Mouse (Mus musculus) R1 (cell line): ENCODE measurements at regions not wholly inside any gene's neighbourhood (a gene's known extent, or its start where the extent isn't known, plus 50 kb on each side); places are given as distances from the start of the nearest gene placed in this dataset.

Experiments used
- DNase-seq: peaks from one replicate; pipeline ENCODE4 v3.0.0-alpha.2; 2018; ENCODE audit warnings: low read depth, low spot score

- DNase-seq: peak; percentile 3
Measured at GRCm38 (mm10) chr16:15052389-15052923, 146.1 kb downstream of the Efcab1 start.

GRCm38 (mm10) chr16:15052924-15053793, 146.8 kb downstream of the Efcab1 start:
- peak; percentile 15 for DNase-seq

GRCm38 (mm10) chr16:15053840-15054239, 147.4 kb downstream of the Efcab1 start:
- DNase-seq: peak; percentile 2

GRCm38 (mm10) chr16:15054306-15055001, 148.0 kb downstream of the Efcab1 start:
- DNase-seq: no peak

GRCm38 (mm10) chr16:15055697-15056096, 149.3 kb downstream of the Efcab1 start:
- no peak for DNase-seq

- no peak for DNase-seq
Measured at GRCm38 (mm10) chr16:15070485-15070960, 164.1 kb downstream of the Efcab1 start.

GRCm38 (mm10) chr16:15074407-15074806, 168.0 kb downstream of the Efcab1 start:
- no peak for DNase-seq

GRCm38 (mm10) chr16:15083692-15084091, 177.3 kb downstream of the Efcab1 start:
- peak; percentile 29 for DNase-seq

GRCm38 (mm10) chr16:15084147-15084752, 177.8 kb downstream of the Efcab1 start:
- peak; percentile 44 for DNase-seq

- DNase-seq: peak; percentile 13
Measured at GRCm38 (mm10) chr16:15084753-15085728, 178.6 kb downstream of the Efcab1 start.

GRCm38 (mm10) chr16:15086556-15086955, 180.2 kb downstream of the Efcab1 start:
- no peak for DNase-seq

GRCm38 (mm10) chr16:15103938-15104337, 197.5 kb downstream of the Efcab1 start:
- DNase-seq: peak; percentile 16

GRCm38 (mm10) chr16:15107234-15107633, 200.8 kb downstream of the Efcab1 start:
- DNase-seq: peak; percentile 8

- no peak for DNase-seq
Measured at GRCm38 (mm10) chr16:15113131-15113530, 204.1 kb upstream of the Gm21897 start.

GRCm38 (mm10) chr16:15113989-15114556, 203.2 kb upstream of the Gm21897 start:
- DNase-seq: no peak

- no peak for DNase-seq
Measured at GRCm38 (mm10) chr16:15114574-15115230, 202.6 kb upstream of the Gm21897 start.

GRCm38 (mm10) chr16:15115386-15115785, 201.9 kb upstream of the Gm21897 start:
- no peak for DNase-seq

- DNase-seq: peak; percentile 58
Measured at GRCm38 (mm10) chr16:15119799-15120198, 197.5 kb upstream of the Gm21897 start.

- DNase-seq: no peak
Measured at GRCm38 (mm10) chr16:15128996-15129395, 188.3 kb upstream of the Gm21897 start.

GRCm38 (mm10) chr16:15129806-15130205, 187.5 kb upstream of the Gm21897 start:
- no peak for DNase-seq
